Mouse (Mus musculus): ENCODE data around the gene Sh3rf1.

DNA sequence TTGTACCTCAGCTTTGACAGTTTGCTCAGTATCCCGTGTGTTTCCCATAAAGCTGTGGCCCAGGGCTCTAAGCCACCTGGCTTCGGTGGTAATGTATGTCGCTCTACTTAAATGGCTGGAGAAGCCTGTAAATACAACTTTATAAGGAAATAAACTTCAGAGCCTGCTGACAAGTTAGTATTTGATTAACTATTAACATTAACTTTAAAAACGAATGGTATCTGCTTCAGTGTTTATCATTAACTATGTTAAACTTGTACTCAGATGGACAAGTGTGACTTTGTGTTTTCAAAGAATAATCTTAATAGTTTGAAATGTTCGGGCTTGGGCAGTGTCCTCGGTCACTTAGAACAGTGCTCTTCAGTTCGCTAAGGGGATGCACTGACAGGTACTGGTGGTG, 151.5 kb downstream of the Sh3rf1 start:
- TF ChIP-seq CTCF (IDR thresholded peaks at IDR 0.05; ENCODE audit: control insufficient read depth, insufficient read depth, insufficient read length) (no peak), USF1 (IDR thresholded peaks at IDR 0.05; ENCODE audit: low read depth) (no peak), MAX (IDR thresholded peaks at IDR 0.05) (no peak), MYOG (IDR thresholded peaks at IDR 0.05; ENCODE audit: control insufficient read depth, extremely low read depth, insufficient read length) (no peak), CEBPB (IDR thresholded peaks at IDR 0.05; ENCODE audit: low read depth) (no peak), MYOD1 (IDR thresholded peaks at IDR 0.05; ENCODE audit: control insufficient read depth, insufficient read length, low read depth) (no peak), FOSL1 (IDR thresholded peaks at IDR 0.05; ENCODE audit: insufficient read depth, low read length, poor library complexity, severe bottlenecking) (no peak)

Measured in C2C12 (cell line).